Comparison of ENCODE assay signal across 18 mouse cellular contexts in genomic region chr14:122012193-122012592, GRCm38 (mm10). TPM values are rescaled to one million over a fixed set of nuclear protein-coding genes. Genes with fewer than 3 reads are reported as not detected.
A peak's percentile ranks its signal among the peaks of the same experiment; 100 is the strongest.
DNase-seq lines count a peak whose midpoint lies in the region; ATAC-seq and TF ChIP-seq lines count a peak whose summit lies in the region.
"Had no signal": no experiment of that assay in that cellular context is flagged by ENCODE, and none has a peak within 500 bp of the region (broad histone marks: within the 10 kb centered on the region; RNA-seq: fewer than 3 reads in every experiment).

No protein-coding gene starts in this region.

- TF ChIP-seq CTCF in MEL (IDR thresholded peaks at IDR 0.05 in 2 of 3, conservative IDR thresholded peaks at IDR 0.05 in 1 of 3; ENCODE audit: control insufficient read depth in 1 of 3, insufficient read depth in 1 of 3, low read depth in 2 of 3, low read length in 3 of 3, poor library complexity in 1 of 3, severe bottlenecking in 1 of 3) = no peak
- TF ChIP-seq CTCF in hindbrain, postnatal 0 days (IDR thresholded peaks at IDR 0.05; ENCODE audit: low read depth) = no peak
- TF ChIP-seq CTCF in forebrain, postnatal 0 days (IDR thresholded peaks at IDR 0.05; ENCODE audit: low read depth) = no peak

- DNase-seq in MEL (ENCODE audit: low read depth, low spot score) = peak; percentile 40
- DNase-seq in hindbrain, postnatal 0 days (ENCODE audit: low spot score) = no peak
- DNase-seq in forebrain, postnatal 0 days = no peak
- DNase-seq: adrenal gland, adult 8-10 months; cerebellum, postnatal 25 days; heart, postnatal 14 days; lung, postnatal 4 days had no signal

- H3K4me3 ChIP-seq in megakaryocyte, embryonic 14.5 days (replicated peaks) = peak overlapping the region; percentile 56
- H3K4me3 ChIP-seq in MEL (ENCODE audit: control insufficient read depth in 1 of 2, insufficient read depth in 1 of 2, low read depth in 2 of 2, low read length in 2 of 2) (no peak overlapping the region), macrophage (ENCODE audit: inconsistent target) (no peak overlapping the region)
- no peak overlapping the region for H3K4me3 ChIP-seq in hindbrain, postnatal 0 days (ENCODE audit: low read length)
- H3K4me3 ChIP-seq in forebrain, postnatal 0 days (ENCODE audit: low read depth, low read length) = no peak overlapping the region
- H3K4me3 ChIP-seq: embryonic facial prominence, embryonic 12.5 days had no signal

- peaks cover 62% of the 10 kb centered on the region for H3K36me3 ChIP-seq in megakaryocyte, embryonic 14.5 days (replicated peaks; ENCODE audit: low read length)
- H3K36me3 ChIP-seq in MEL (ENCODE audit: control insufficient read depth in 1 of 2, insufficient read depth in 2 of 2, low read length in 2 of 2) (peaks cover 0 to 3% of the 10 kb centered on the region in 2 experiments), macrophage (ENCODE audit: inconsistent target) (no peaks in the 10 kb centered on the region)
- H3K36me3 ChIP-seq in hindbrain, postnatal 0 days (ENCODE audit: insufficient read depth, low read length) = peaks cover 8% of the 10 kb centered on the region; the same call in 1 of the 2 replicates
- H3K36me3 ChIP-seq in forebrain, postnatal 0 days (ENCODE audit: insufficient read depth) = peaks cover 11% of the 10 kb centered on the region; the same call in 1 of the 2 replicates

- peak in 1 of 2 experiments; percentile 33; a peak in 1 of 4 replicates for TF ChIP-seq EP300 in MEL (IDR thresholded peaks at IDR 0.05; ENCODE audit: low read depth in 1 of 2, low read length in 2 of 2)

- no peak for ATAC-seq in megakaryocyte, adult 5-6 weeks (ENCODE audit: poor library complexity, severe bottlenecking)
- 0 out of 2 replicates have a peak, but pooled peaks have one; percentile 19 for ATAC-seq in common myeloid progenitor, adult 5-6 weeks (replicated peaks; ENCODE audit: low read depth, poor library complexity, severe bottlenecking)
- ATAC-seq in hindbrain, postnatal 0 days = no peak
- ATAC-seq in forebrain, postnatal 0 days = no peak
- ATAC-seq: forebrain, embryonic 14.5 days had no signal

- no peak overlapping the region for H3K9ac ChIP-seq in MEL (ENCODE audit: control insufficient read depth, low read depth, low read length, poor library complexity, severe bottlenecking)
- no peak overlapping the region for H3K9ac ChIP-seq in hindbrain, postnatal 0 days (replicated peaks; ENCODE audit: low read length)
- no peak overlapping the region for H3K9ac ChIP-seq in forebrain, postnatal 0 days
- H3K9ac ChIP-seq: embryonic facial prominence, embryonic 12.5 days had no signal

- peaks cover 72% of the 10 kb centered on the region for H3K4me1 ChIP-seq in megakaryocyte, embryonic 14.5 days
- H3K4me1 ChIP-seq in MEL (ENCODE audit: control insufficient read depth in 1 of 2, insufficient read depth in 2 of 2, low read length in 2 of 2) = peaks cover 7 to 8% of the 10 kb centered on the region in 2 experiments; a peak in 3 of 4 replicates
- H3K4me1 ChIP-seq in hindbrain, postnatal 0 days (ENCODE audit: insufficient read depth, low read length) = no peaks in the 10 kb centered on the region
- H3K4me1 ChIP-seq in forebrain, postnatal 0 days (ENCODE audit: insufficient read depth) = no peaks in the 10 kb centered on the region
- H3K4me1 ChIP-seq: embryonic facial prominence, embryonic 12.5 days had no signal

- 64% methylated on average over 5 of the region's 5 CpGs for WGBS in macrophage (ENCODE audit: missing documents)
- WGBS in hindbrain, postnatal 0 days = 82% methylated on average over 5 of the region's 5 CpGs
- 85% methylated on average over 5 of the region's 5 CpGs for WGBS in forebrain, postnatal 0 days

- no peaks in the 10 kb centered on the region for H3K79me2 ChIP-seq in MEL (ENCODE audit: control insufficient read depth, insufficient read depth, low read length, poor library complexity)
- no peaks in the 10 kb centered on the region for H3K79me2 ChIP-seq in macrophage (ENCODE audit: inconsistent target)

- H3K27me3 ChIP-seq in megakaryocyte, embryonic 14.5 days (replicated peaks) = no peaks in the 10 kb centered on the region
- no peaks in the 10 kb centered on the region for H3K27me3 ChIP-seq in MEL (ENCODE audit: control insufficient read depth in 1 of 2, insufficient read depth in 2 of 2, low read length in 2 of 2)
- H3K27me3 ChIP-seq in hindbrain, postnatal 0 days (ENCODE audit: insufficient read depth, low read length) = no peaks in the 10 kb centered on the region
- no peaks in the 10 kb centered on the region for H3K27me3 ChIP-seq in forebrain, postnatal 0 days (ENCODE audit: insufficient read depth, low read length)
- H3K27me3 ChIP-seq: embryonic facial prominence, embryonic 12.5 days had no signal

- no peak overlapping the region for H3K4me2 ChIP-seq in hindbrain, postnatal 0 days (ENCODE audit: low read depth, low read length)
- no peak overlapping the region for H3K4me2 ChIP-seq in forebrain, postnatal 0 days (ENCODE audit: low read depth)
- H3K4me2 ChIP-seq: embryonic facial prominence, embryonic 12.5 days had no signal

- H3K9me3 ChIP-seq in megakaryocyte, embryonic 14.5 days = no peaks in the 10 kb centered on the region
- no peaks in the 10 kb centered on the region for H3K9me3 ChIP-seq in MEL (replicated peaks; ENCODE audit: insufficient read depth, low read length)
- no peaks in the 10 kb centered on the region for H3K9me3 ChIP-seq in hindbrain, postnatal 0 days (ENCODE audit: low read length)
- H3K9me3 ChIP-seq in forebrain, postnatal 0 days (ENCODE audit: low read length) = no peaks in the 10 kb centered on the region
- H3K9me3 ChIP-seq: embryonic facial prominence, embryonic 12.5 days had no signal

- TF ChIP-seq POLR2A in MEL (IDR thresholded peaks at IDR 0.05; ENCODE audit: control insufficient read depth in 1 of 2, insufficient read depth in 1 of 2, low read depth in 1 of 2, low read length in 2 of 2, poor library complexity in 1 of 2) = no peak

- H3K27ac ChIP-seq in MEL (ENCODE audit: control insufficient read depth, low read depth, low read length) (no peak overlapping the region), macrophage (peak overlapping the region; percentile 69)
- no peak overlapping the region for H3K27ac ChIP-seq in hindbrain, postnatal 0 days
- H3K27ac ChIP-seq in forebrain, postnatal 0 days (ENCODE audit: low read depth, low read length) = no peak overlapping the region
- H3K27ac ChIP-seq: embryonic facial prominence, embryonic 12.5 days had no signal

- no peak for TF ChIP-seq RAD21 in MEL (IDR thresholded peaks at IDR 0.05; ENCODE audit: low read depth, low read length)

TF ChIP-seq in MEL, 35 proteins besides CTCF, POLR2A, EP300 and RAD21:
- TF ChIP-seq GATA1 (IDR thresholded peaks at IDR 0.05; ENCODE audit: low read depth, low read length) (0 out of 2 replicates have a peak, but pooled peaks have one; percentile 34), TAL1 (IDR thresholded peaks at IDR 0.05; ENCODE audit: low read length) (no peak), ELF1 (IDR thresholded peaks at IDR 0.05; ENCODE audit: low read depth, low read length) (0 out of 2 replicates have a peak, but pooled peaks have one; percentile 25)

RNA-seq across cellular contexts. Expression of gene Timm8a2, which starts 22.3 kb away (rescaled TPM):
- polyA plus RNA-seq in megakaryocyte, embryonic 14.5 days (2012; ENCODE audit: insufficient read depth, low replicate concordance) = not detected in 2 replicates
- total RNA-seq in megakaryocyte, adult 5-6 weeks (2015) = not detected in 2 replicates
- 0.18 TPM in 1 of 2 replicates, not detected in the other for total RNA-seq in megakaryocyte, adult 5-6 weeks (2017)
- not detected in 2 replicates for total RNA-seq in MEL (2012; rRNA removed)
- under 1 TPM in 1 of 2 experiments, not detected in 1; 0.18 TPM for polyA plus RNA-seq in MEL (2012; ENCODE audit: insufficient read depth in 1 of 2, insufficient read length in 2 of 2, low read depth in 1 of 2, low replicate concordance in 2 of 2, missing spikeins in 1 of 2)
- not detected in 2 replicates for total RNA-seq in common myeloid progenitor, adult 5-6 weeks (2017)
- total RNA-seq in macrophage (2018; cell fraction: chromatin; rRNA removed) = 1 to 10 TPM in 2 of 26 experiments, under 1 TPM in 1, not detected in 23; 0.75 to 1.3 (median 1.1) TPM
- not detected for total RNA-seq in macrophage (2018; cell fraction: cytosol; rRNA removed)
- 1 to 10 TPM in 3 of 26 experiments, under 1 TPM in 5, not detected in 18; 0.61 to 2.4 (median 0.92) TPM for total RNA-seq in macrophage (2018; cell fraction: nucleus; rRNA removed)
- polyA plus RNA-seq in macrophage (2018) = not detected in 3 replicates
- total RNA-seq in hindbrain, postnatal 0 days (2014; rRNA removed) = not detected in 2 replicates
- not detected in 2 replicates for polyA plus RNA-seq in hindbrain, postnatal 0 days (2015; fragmentation: Nextera tagmentation; extraction: Ambion mirVana)
- 1.2 TPM in 1 of 2 replicates, not detected in the other for total RNA-seq in forebrain, postnatal 0 days (2014; rRNA removed)
- polyA plus RNA-seq in forebrain, postnatal 0 days (2015; fragmentation: Nextera tagmentation; extraction: Ambion mirVana) = not detected in 2 replicates
- total RNA-seq: adrenal gland, adult 8-10 months; gastrocnemius, adult 8-10 months; heart, adult 8-10 months; heart, postnatal 14 days had no signal
- polyA plus RNA-seq: embryonic facial prominence, embryonic 12.5 days; forebrain, embryonic 14.5 days; large intestine, adult 2 months; liver, embryonic 16.5 days; neural tube, embryonic 14.5 days had no signal

RNA-seq across cellular contexts. Expression of gene Gpr183, which starts 47.2 kb away (rescaled TPM):
- 0.89 TPM in 1 of 2 replicates, not detected in the other for polyA plus RNA-seq in megakaryocyte, embryonic 14.5 days (2012; ENCODE audit: insufficient read depth, low replicate concordance)
- total RNA-seq in megakaryocyte, adult 5-6 weeks (2015) = 39.0 and 39.1 TPM in 2 replicates
- 33.8 and 36.4 TPM in 2 replicates for total RNA-seq in megakaryocyte, adult 5-6 weeks (2017)
- total RNA-seq in MEL (2012; rRNA removed) = 0.04 and 0.07 TPM in 2 replicates
- under 1 TPM in 1 of 2 experiments, not detected in 1; 0.06 TPM for polyA plus RNA-seq in MEL (2012; ENCODE audit: insufficient read depth in 1 of 2, insufficient read length in 2 of 2, low read depth in 1 of 2, low replicate concordance in 2 of 2, missing spikeins in 1 of 2)
- total RNA-seq in common myeloid progenitor, adult 5-6 weeks (2017) = 2.9 and 8.1 TPM in 2 replicates
- 1 to 10 TPM in 13 of 26 experiments, under 1 TPM in 10, not detected in 3; 0.39 to 6.8 (median 1.9) TPM for total RNA-seq in macrophage (2018; cell fraction: chromatin; rRNA removed)
- total RNA-seq in macrophage (2018; cell fraction: cytosol; rRNA removed) = 10 to 100 TPM in 1 of 26 experiments, 1 to 10 TPM in 19, under 1 TPM in 6; 0.40 to 10.8 (median 3.0) TPM
- 10 to 100 TPM in 1 of 26 experiments, 1 to 10 TPM in 19, under 1 TPM in 6; 0.17 to 27.4 (median 2.0) TPM for total RNA-seq in macrophage (2018; cell fraction: nucleus; rRNA removed)
- 2.6 to 26.1 TPM (median 8.0 TPM) in 3 replicates for polyA plus RNA-seq in macrophage (2018)
- total RNA-seq in hindbrain, postnatal 0 days (2014; rRNA removed) = 1.3 and 1.5 TPM in 2 replicates
- 0.56 and 0.58 TPM in 2 replicates for polyA plus RNA-seq in hindbrain, postnatal 0 days (2015; fragmentation: Nextera tagmentation; extraction: Ambion mirVana)
- total RNA-seq in forebrain, postnatal 0 days (2014; rRNA removed) = 0.46 and 0.52 TPM in 2 replicates
- 0.68 and 0.74 TPM in 2 replicates for polyA plus RNA-seq in forebrain, postnatal 0 days (2015; fragmentation: Nextera tagmentation; extraction: Ambion mirVana)
